Mouse (Mus musculus): ENCODE measurements around the gene Lin28a. TPM values are rescaled to one million over a fixed set of nuclear protein-coding genes. Genes with fewer than 3 reads are reported as not detected.

The Lin28a gene
- polyA plus RNA-seq, 1 experiment from 2014 or later = 0.08 TPM

DNA sequence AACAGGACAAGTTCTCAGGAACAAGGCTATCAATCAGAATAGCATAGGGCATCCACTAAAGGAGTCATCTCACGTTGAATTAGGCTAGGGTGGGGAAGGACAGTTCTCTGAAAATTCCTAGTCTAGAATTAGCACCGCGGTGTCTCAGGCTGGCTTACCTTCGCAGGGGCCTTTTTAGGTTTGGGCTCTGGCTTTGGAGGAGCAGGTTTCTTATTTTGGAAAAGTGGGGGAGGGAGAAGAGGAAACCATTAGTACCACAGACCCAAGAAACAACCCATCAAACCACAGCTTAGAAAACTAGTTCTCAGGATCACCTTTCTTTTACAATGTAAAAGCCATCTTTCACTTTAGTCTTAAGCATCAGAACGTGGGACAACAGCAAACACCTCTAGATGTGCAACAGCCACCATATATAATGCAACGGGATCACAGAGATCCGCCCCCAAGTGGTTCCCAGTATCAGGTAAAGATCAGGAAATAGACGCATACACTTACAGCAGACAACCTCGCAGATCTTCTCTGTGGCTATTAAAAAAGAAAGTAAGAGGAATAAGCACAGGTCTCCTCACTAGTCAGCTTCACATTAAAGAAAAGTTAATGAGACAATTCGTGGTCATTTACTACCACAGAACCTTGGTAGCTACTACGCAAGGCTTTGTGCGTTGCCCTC is 52.2 kb downstream of the Lin28a start:
- 33% methylated on average over 12 of the region's 12 CpGs for WGBS
- H3K4me3 ChIP-seq (ENCODE audit: low read depth, low read length) = peak overlapping the region; percentile 64
- ATAC-seq (replicated peaks; ENCODE audit: low FRiP score, low TSS enrichment, low read depth) (no peak), DNase-seq (ENCODE audit: low spot score) (no peak)
- H3K9me3 ChIP-seq (ENCODE audit: control insufficient read depth, low read length) = no peaks in the 10 kb centered on the region
- H3K4me2 ChIP-seq (ENCODE audit: low read length) = peak overlapping the region; percentile 94
- peak overlapping the region; percentile 98 for H3K9ac ChIP-seq (ENCODE audit: low read length)
- peak overlapping the region; percentile 100; the same call in 1 of the 2 replicates for H3K27ac ChIP-seq (ENCODE audit: low read depth)
- no peaks in the 10 kb centered on the region for H3K27me3 ChIP-seq (replicated peaks; ENCODE audit: control insufficient read depth, insufficient read depth, low read length)
- H3K36me3 ChIP-seq (ENCODE audit: control insufficient read depth, insufficient read depth, low read length) = peaks cover 50% of the 10 kb centered on the region
- H3K4me1 ChIP-seq (replicated peaks; ENCODE audit: control insufficient read depth, insufficient read depth, low read length) = peaks cover 24% of the 10 kb centered on the region

DNA sequence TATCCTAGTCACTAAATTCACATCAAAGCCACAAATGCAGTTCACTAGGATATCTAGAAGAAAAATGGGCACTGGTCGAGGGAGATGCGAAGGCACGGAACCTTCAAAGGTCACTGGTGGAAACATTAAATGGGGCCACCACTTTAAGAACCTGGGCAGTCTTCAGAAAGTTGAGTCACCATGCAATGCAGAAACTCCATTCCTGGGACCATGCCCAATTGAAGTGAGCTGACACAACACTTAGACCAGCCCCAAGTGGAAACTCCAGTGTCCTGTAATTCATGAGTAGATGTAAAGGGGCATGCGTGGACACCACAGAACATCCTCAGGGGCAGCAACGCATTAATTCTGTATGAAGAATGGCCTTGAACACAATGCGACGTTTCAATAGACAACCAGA is 56.1 kb downstream of the Lin28a start:
- ATAC-seq (replicated peaks; ENCODE audit: low FRiP score, low TSS enrichment, low read depth) = no peak
- 80% methylated on average over 7 of the region's 7 CpGs for WGBS
- no peak overlapping the region for H3K4me3 ChIP-seq (ENCODE audit: low read depth, low read length)

DNA sequence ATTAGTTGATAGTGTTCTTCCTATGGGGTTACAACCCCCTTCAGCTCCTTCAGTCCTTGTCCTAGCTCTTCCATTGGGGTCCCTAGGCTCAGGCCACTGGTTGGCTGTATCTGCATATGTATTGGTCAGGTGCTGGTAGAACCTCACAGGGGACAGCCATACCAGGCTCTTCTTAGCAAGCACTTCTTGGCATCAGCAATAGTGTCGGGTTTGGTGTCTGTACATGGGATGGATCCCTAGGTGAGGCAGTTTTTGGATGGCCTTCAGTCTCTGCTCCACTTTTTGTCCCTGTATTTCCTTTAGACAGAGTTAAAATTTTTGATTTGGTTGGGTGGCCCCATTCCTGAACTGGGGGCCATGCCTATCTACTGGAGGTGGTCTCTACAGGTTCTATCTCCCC is 59.8 kb downstream of the Lin28a start:
- ATAC-seq (replicated peaks; ENCODE audit: low FRiP score, low TSS enrichment, low read depth) (no peak), DNase-seq (ENCODE audit: low spot score) (no peak)
- 86% methylated on average over 1 of the region's 1 CpGs for WGBS
- H3K9me3 ChIP-seq (ENCODE audit: control insufficient read depth, low read length) = no peaks in the 10 kb centered on the region
- H3K9ac ChIP-seq (ENCODE audit: low read length) = no peak overlapping the region
- no peaks in the 10 kb centered on the region for H3K27me3 ChIP-seq (replicated peaks; ENCODE audit: control insufficient read depth, insufficient read depth, low read length)
- no peak overlapping the region for H3K4me2 ChIP-seq (ENCODE audit: low read length)
- no peaks in the 10 kb centered on the region for H3K4me1 ChIP-seq (replicated peaks; ENCODE audit: control insufficient read depth, insufficient read depth, low read length)
- no peak overlapping the region for H3K27ac ChIP-seq (ENCODE audit: low read depth)
- H3K36me3 ChIP-seq (ENCODE audit: control insufficient read depth, insufficient read depth, low read length) = peaks cover 16% of the 10 kb centered on the region
- H3K4me3 ChIP-seq (ENCODE audit: low read depth, low read length) = no peak overlapping the region

More for the DNA sequence above, 56.1 kb downstream of the Lin28a start:
- H3K36me3 ChIP-seq (ENCODE audit: control insufficient read depth, insufficient read depth, low read length) = peaks cover 40% of the 10 kb centered on the region
- H3K27me3 ChIP-seq (replicated peaks; ENCODE audit: control insufficient read depth, insufficient read depth, low read length) = no peaks in the 10 kb centered on the region
- H3K4me2 ChIP-seq (ENCODE audit: low read length) = no peak overlapping the region
- H3K9me3 ChIP-seq (ENCODE audit: control insufficient read depth, low read length) = no peaks in the 10 kb centered on the region
- H3K4me1 ChIP-seq (replicated peaks; ENCODE audit: control insufficient read depth, insufficient read depth, low read length) = peaks cover 11% of the 10 kb centered on the region
- no peak overlapping the region for H3K9ac ChIP-seq (ENCODE audit: low read length)
- no peak overlapping the region for H3K27ac ChIP-seq (ENCODE audit: low read depth)
- DNase-seq (ENCODE audit: low spot score) = no peak

DNA sequence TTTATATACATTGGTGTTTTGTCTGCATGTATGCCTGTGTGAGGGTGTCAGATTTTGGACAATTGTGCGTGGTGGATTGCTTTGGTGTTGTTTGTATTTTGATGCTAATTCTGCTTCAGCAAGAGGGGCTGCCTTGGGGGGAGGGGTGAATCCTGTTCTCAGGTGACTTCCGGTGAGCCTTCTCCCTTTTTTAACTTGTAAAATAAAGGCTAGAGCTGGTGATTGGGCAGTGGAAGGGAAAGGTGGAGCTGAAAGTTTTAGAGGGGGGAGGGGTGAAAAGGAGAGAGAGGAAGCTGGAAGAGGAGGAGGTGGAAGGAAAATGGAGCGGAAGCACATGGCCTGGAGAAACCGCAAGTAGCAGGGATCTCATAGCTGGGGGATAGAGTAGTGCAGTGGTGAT is 62.3 kb downstream of the Lin28a start:
- Histone ChIP-seq H3K9me3 (ENCODE audit: control insufficient read depth, low read length) (no peaks in the 10 kb centered on the region), H3K4me2 (ENCODE audit: low read length) (no peak overlapping the region), H3K4me3 (ENCODE audit: low read depth, low read length) (no peak overlapping the region), H3K27me3 (replicated peaks; ENCODE audit: control insufficient read depth, insufficient read depth, low read length) (no peaks in the 10 kb centered on the region), H3K9ac (ENCODE audit: low read length) (no peak overlapping the region), H3K36me3 (ENCODE audit: control insufficient read depth, insufficient read depth, low read length) (no peaks in the 10 kb centered on the region), H3K27ac (ENCODE audit: low read depth) (no peak overlapping the region), H3K4me1 (replicated peaks; ENCODE audit: control insufficient read depth, insufficient read depth, low read length) (no peaks in the 10 kb centered on the region)
- DNase-seq (ENCODE audit: low spot score) (no peak), ATAC-seq (replicated peaks; ENCODE audit: low FRiP score, low TSS enrichment, low read depth) (no peak)
- 91% methylated on average over 4 of the region's 4 CpGs for WGBS

Other genes starting within 250 kb of the Lin28a start
- 116 and 120 TPM in 2 replicates for gene Rps6ka1, start 131.0 kb downstream of the Lin28a start, polyA plus RNA-seq (2014; fragmentation: Nextera tagmentation; extraction: Ambion mirVana)
- 2,568 and 2,768 TPM in 2 replicates for gene Hmgn2, start 50.2 kb downstream of the Lin28a start, polyA plus RNA-seq (2014; fragmentation: Nextera tagmentation; extraction: Ambion mirVana)
- 43.5 and 46.6 TPM in 2 replicates for gene Dhdds, start 17.9 kb downstream of the Lin28a start, polyA plus RNA-seq (2014; fragmentation: Nextera tagmentation; extraction: Ambion mirVana)
- gene Zfp683, start 35.0 kb upstream of the Lin28a start, polyA plus RNA-seq (2014; fragmentation: Nextera tagmentation; extraction: Ambion mirVana) = not detected in 2 replicates
- 8.9 and 11.4 TPM in 2 replicates for gene Crybg2, start 42.0 kb upstream of the Lin28a start, polyA plus RNA-seq (2014; fragmentation: Nextera tagmentation; extraction: Ambion mirVana)
- gene Cd52, start 76.2 kb upstream of the Lin28a start, polyA plus RNA-seq (2014; fragmentation: Nextera tagmentation; extraction: Ambion mirVana) = 23.5 and 24.3 TPM in 2 replicates
- 5.7 and 8.1 TPM in 2 replicates for gene Ubxn11, start 83.7 kb upstream of the Lin28a start, polyA plus RNA-seq (2014; fragmentation: Nextera tagmentation; extraction: Ambion mirVana)
- gene Sh3bgrl3, start 109.9 kb upstream of the Lin28a start, polyA plus RNA-seq (2014; fragmentation: Nextera tagmentation; extraction: Ambion mirVana) = 377 and 393 TPM in 2 replicates
- 46.8 and 60.1 TPM in 2 replicates for gene Cep85, start 168.3 kb upstream of the Lin28a start, polyA plus RNA-seq (2014; fragmentation: Nextera tagmentation; extraction: Ambion mirVana)
- gene Gm7534, start 184.2 kb upstream of the Lin28a start, polyA plus RNA-seq (2014; fragmentation: Nextera tagmentation; extraction: Ambion mirVana) = not detected in 2 replicates
- 0.19 TPM in 1 of 2 replicates, not detected in the other for gene Catsper4, start 208.5 kb upstream of the Lin28a start, polyA plus RNA-seq (2014; fragmentation: Nextera tagmentation; extraction: Ambion mirVana)
- 6.1 and 7.5 TPM in 2 replicates for gene Cnksr1, start 219.6 kb upstream of the Lin28a start, polyA plus RNA-seq (2014; fragmentation: Nextera tagmentation; extraction: Ambion mirVana)
- 0.24 and 0.41 TPM in 2 replicates for gene E130218I03Rik, start 224.8 kb upstream of the Lin28a start, polyA plus RNA-seq (2014; fragmentation: Nextera tagmentation; extraction: Ambion mirVana)
- gene Zfp593, start 226.8 kb upstream of the Lin28a start, polyA plus RNA-seq (2014; fragmentation: Nextera tagmentation; extraction: Ambion mirVana) = 17.5 and 20.7 TPM in 2 replicates
- gene Gm30191, start 228.1 kb upstream of the Lin28a start, polyA plus RNA-seq (2014; fragmentation: Nextera tagmentation; extraction: Ambion mirVana) = not detected in 2 replicates
- 3.8 and 4.5 TPM in 2 replicates for gene Grrp1, start 235.3 kb upstream of the Lin28a start, polyA plus RNA-seq (2014; fragmentation: Nextera tagmentation; extraction: Ambion mirVana)